Mouse (Mus musculus) intestine, postnatal 0 days (tissue): ENCODE data around the gene Pou2f2. TPM values are rescaled to one million over a fixed set of nuclear protein-coding genes. Genes with fewer than 3 reads are reported as not detected.
"Not testable (repeated sequence)": the region's sequence is repeated elsewhere in the genome, so short reads cannot be mapped to it uniquely, and the experiment has no call there.

ENCODE experiments used
- ATAC-seq: fragments of 200-750 bp; cut with Nextera tagmentation; 2 replicates; pipeline ENCODE4 v1.8.0; 2017; ENCODE audit warnings: mild to moderate bottlenecking, moderate TSS enrichment, moderate library complexity
- H3K27ac ChIP-seq: fragments of 300-500 bp; sonication (generic); 2 replicates; pipeline ENCODE4 v1.5.1; 2014; ENCODE audit warnings: mild to moderate bottlenecking, low read depth, low read length, moderate library complexity
- H3K27me3 ChIP-seq: fragments of 300-500 bp; sonication (generic); replicated peaks from 2 replicates; pipeline ENCODE4 v1.6.1; 2014; ENCODE audit warnings: low read length, mixed read lengths; ENCODE audit not compliant: control insufficient read depth, insufficient read depth
- H3K36me3 ChIP-seq: fragments of 300-500 bp; sonication (generic); 2 replicates; pipeline ENCODE4 v1.6.1; 2014; ENCODE audit warnings: mild to moderate bottlenecking, moderate library complexity; ENCODE audit not compliant: control insufficient read depth, insufficient read depth
- H3K4me1 ChIP-seq: fragments of 300-500 bp; sonication (generic); replicated peaks from 2 replicates; pipeline ENCODE4 v1.6.1; 2014; ENCODE audit warnings: antibody characterized with exemption, low read length, mixed read lengths; ENCODE audit not compliant: control insufficient read depth, insufficient read depth
- H3K4me2 ChIP-seq: fragments of 300-500 bp; sonication (generic); replicated peaks from 2 replicates; pipeline ENCODE4 v1.6.1; 2014; ENCODE audit warnings: low read depth, mild to moderate bottlenecking, moderate library complexity
- H3K4me3 ChIP-seq: fragments of 300-500 bp; sonication (generic); 2 replicates; pipeline ENCODE4 v1.5.1; 2014; ENCODE audit warnings: low read depth, low read length
- H3K9ac ChIP-seq: fragments of 300-500 bp; sonication (generic); 2 replicates; pipeline ENCODE4 v1.6.1; 2014; ENCODE audit warnings: mild to moderate bottlenecking, low read depth, low read length
- H3K9me3 ChIP-seq: fragments of 300-500 bp; sonication (generic); 2 replicates; pipeline ENCODE4 v1.6.1; 2016; ENCODE audit warnings: mixed run types; ENCODE audit not compliant: control insufficient read depth
- CTCF ChIP-seq: sonication (generic); IDR thresholded peaks from 2 replicates; pipeline ENCODE4 v1.5.1; 2016; ENCODE audit warnings: low read depth, mild to moderate bottlenecking, control low read depth, antibody characterized with exemption, moderate library complexity
- WGBS: fragments of 180-500 bp; shearing (Covaris S2); extraction: QIAGEN DNeasy Blood & Tissue Kit; methylation state at CpG from one replicate; pipeline ENCODE4 v1.1.7; 2014; 5-methylcytosine and 5-hydroxymethylcytosine counted together
- polyA plus RNA-seq: library from polyadenylated mRNA; unstranded; fragments of >200 nt; fragmentation: Nextera tagmentation; extraction: Ambion mirVana; gene quantifications from 2 replicates; pipeline ENCODE4 v1.2.1, GENCODE M21; 2015

Gene Pou2f2
- polyA plus RNA-seq, 1 experiment from 2014 or later: 0.53 TPM

DNA sequence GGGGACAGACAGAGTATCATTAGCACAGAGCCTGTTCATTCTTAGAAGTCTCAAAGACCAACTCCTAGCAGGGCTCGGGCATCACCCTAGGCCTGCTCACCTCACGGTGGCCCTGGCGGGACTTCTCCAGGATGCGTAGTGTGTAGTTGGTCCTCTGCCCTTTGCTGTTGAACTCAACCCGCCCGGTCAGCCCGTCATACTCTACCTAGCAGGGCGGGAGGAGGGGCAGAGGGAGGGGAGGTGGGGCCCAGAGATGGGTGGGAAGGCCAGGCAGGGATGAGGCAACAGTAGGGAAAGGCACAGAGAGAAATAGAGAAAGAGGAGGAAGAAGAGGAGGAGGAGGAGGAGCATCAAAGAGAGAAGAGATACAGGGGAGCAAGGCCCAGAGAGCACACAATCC is 121.1 kb downstream of the Pou2f2 start:
- Histone ChIP-seq H3K4me3 (no peak overlapping the region), H3K9ac (no peak overlapping the region), H3K4me1 (no peaks in the 10 kb centered on the region), H3K4me2 (no peak overlapping the region), H3K27me3 (no peaks in the 10 kb centered on the region), H3K27ac (no peak overlapping the region), H3K36me3 (peaks cover 5% of the 10 kb centered on the region; the same call in 1 of the 2 replicates), H3K9me3 (no peaks in the 10 kb centered on the region)
- 74% methylated on average over 8 of the region's 8 CpGs for WGBS
- no peak for ATAC-seq
- TF ChIP-seq CTCF: no peak

DNA sequence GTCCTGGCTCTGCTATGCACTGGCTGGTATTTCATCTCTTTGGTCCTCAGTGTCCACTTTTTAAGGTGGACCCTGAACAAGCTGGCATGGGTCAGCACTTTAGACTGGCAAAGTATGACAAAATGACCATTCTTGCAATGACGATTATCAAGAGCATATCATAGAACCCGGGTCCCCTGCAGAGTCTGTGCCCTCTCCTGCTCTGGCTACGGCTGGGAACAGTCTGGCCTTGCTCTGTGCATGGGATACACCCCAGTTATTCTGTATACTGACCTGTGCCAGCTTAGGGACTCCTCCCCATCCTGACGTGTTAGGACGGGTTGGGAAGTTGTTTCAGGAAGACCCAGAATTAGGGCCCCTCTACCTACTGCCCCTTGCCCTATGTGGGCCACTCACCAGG is 121.6 kb downstream of the Pou2f2 start:
- H3K9me3 ChIP-seq: no peaks in the 10 kb centered on the region
- ATAC-seq: no peak
- no peak overlapping the region for H3K9ac ChIP-seq
- peaks cover 4% of the 10 kb centered on the region; the same call in 1 of the 2 replicates for H3K36me3 ChIP-seq
- H3K27me3 ChIP-seq: no peaks in the 10 kb centered on the region
- 92% methylated on average over 5 of the region's 5 CpGs for WGBS
- no peaks in the 10 kb centered on the region for H3K4me1 ChIP-seq
- no peak for TF ChIP-seq CTCF
- H3K27ac ChIP-seq: no peak overlapping the region; the same call in 1 of the 2 replicates
- H3K4me3 ChIP-seq: no peak overlapping the region
- no peak overlapping the region for H3K4me2 ChIP-seq

DNA sequence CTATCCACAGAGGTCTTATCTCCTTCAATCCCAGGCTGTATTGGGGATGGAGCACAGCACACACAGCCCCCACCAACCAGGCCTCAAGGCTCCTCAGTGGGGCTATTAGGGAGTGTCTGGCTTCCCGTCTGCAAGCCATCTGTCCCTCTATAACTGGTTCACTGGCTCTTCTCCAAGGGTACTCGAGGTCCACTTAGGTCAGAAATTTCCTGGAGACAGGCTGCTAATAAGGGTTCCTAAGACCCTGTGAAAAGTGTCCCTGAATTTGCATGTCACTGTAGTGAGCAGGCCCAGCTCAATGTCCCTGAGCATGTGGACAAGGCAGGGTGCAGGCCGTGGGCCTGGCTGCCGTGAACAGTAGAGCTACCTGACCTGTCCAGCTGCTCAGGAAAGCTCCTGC is 122.6 kb downstream of the Pou2f2 start:
- no peak for ATAC-seq
- Histone ChIP-seq H3K4me1 (no peaks in the 10 kb centered on the region), H3K27me3 (no peaks in the 10 kb centered on the region), H3K4me3 (no peak overlapping the region), H3K36me3 (no peaks in the 10 kb centered on the region; the same call in 1 of the 2 replicates), H3K4me2 (no peak overlapping the region), H3K9ac (no peak overlapping the region), H3K27ac (no peak overlapping the region), H3K9me3 (no peaks in the 10 kb centered on the region)
- TF ChIP-seq CTCF: no peak
- 55% methylated on average over 4 of the region's 4 CpGs for WGBS

DNA sequence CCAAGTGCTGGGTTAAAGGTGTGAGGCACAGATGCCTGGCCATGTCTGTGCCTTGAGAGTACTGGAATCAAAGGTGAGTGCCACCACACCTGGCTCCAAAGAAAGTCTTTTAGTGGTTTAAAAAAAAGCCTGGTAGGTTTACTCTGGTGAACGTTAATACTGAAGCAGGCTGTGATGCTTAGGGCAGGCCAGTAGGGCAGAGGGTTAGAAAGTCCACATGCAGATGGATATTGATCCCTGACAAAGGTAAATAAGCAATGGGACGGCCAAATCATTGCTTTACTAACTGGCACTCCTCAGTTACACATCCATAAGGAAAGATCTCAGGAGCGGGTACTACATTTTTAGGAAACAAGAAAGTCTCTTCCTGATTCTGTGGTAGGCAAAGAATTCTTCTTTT is 126.9 kb downstream of the Pou2f2 start:
- Histone ChIP-seq H3K9ac (no peak overlapping the region), H3K9me3 (no peaks in the 10 kb centered on the region), H3K27ac (no peak overlapping the region), H3K36me3 (no peaks in the 10 kb centered on the region; the same call in 1 of the 2 replicates), H3K4me3 (no peak overlapping the region), H3K27me3 (no peaks in the 10 kb centered on the region), H3K4me1 (no peaks in the 10 kb centered on the region), H3K4me2 (no peak overlapping the region)
- ATAC-seq: no peak
- 66% methylated on average over 3 of the region's 3 CpGs for WGBS
- TF ChIP-seq CTCF: no peak

DNA sequence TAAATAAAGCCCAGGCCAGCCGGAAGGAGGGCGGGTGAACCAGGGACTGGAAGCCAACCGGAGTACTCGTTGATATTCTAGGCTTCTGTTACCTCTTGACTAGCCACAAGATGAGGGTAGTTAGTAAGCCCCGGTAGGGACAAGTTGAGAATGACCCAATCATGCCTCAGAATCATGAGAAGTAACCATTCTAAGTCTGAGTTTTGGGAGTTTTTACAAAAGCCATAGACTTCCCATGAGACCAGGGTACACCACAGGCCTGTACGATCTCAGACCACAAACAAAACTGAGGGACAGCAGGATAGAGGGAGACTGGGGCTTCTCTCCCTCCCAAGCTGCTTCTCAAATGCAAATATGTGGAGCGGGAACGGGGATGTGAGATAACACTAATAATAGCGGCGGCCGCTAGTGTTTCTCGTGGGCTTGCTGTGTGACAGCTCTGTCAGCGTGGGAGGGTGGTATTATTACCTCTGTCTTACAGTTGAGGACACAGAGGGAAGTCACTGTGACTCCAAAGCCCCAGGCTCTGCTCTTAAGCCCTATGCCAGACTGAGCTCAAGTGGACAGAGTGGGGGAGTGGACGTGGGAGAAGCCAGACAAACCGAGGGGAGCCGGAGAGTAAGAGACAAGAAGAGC is 130.1 kb downstream of the Pou2f2 start:
- H3K9me3 ChIP-seq: no peaks in the 10 kb centered on the region
- no peak overlapping the region for H3K9ac ChIP-seq
- no peaks in the 10 kb centered on the region for H3K27me3 ChIP-seq
- H3K27ac ChIP-seq: no peak overlapping the region
- WGBS: 87% methylated on average over 16 of the region's 16 CpGs
- no peak for TF ChIP-seq CTCF
- ATAC-seq: no peak
- no peak overlapping the region for H3K4me2 ChIP-seq
- peaks cover 7% of the 10 kb centered on the region; the same call in 1 of the 2 replicates for H3K36me3 ChIP-seq
- H3K4me1 ChIP-seq: no peaks in the 10 kb centered on the region
- no peak overlapping the region for H3K4me3 ChIP-seq

DNA sequence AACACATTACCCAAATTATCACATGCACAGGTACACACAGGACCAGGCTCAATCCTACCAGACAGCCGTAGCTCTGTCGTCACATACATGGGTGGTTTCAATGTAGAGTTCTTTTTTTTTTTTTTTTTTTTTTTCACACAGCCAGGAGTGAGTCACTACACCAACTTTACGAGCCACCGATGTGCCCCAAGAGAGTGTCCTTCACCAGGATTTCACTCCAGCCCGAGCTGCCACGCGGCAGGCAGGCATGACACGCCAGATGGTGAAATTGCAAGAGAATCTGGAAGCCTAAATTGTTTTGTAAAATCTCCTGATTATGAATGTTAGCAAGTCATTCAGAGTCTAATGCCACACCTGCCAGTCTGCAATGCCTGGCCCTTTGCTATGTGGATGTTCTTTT is 132.2 kb downstream of the Pou2f2 start:
- Histone ChIP-seq H3K27ac (no peak overlapping the region), H3K4me2 (no peak overlapping the region), H3K4me1 (no peaks in the 10 kb centered on the region), H3K36me3 (peaks cover 15% of the 10 kb centered on the region; the same call in 1 of the 2 replicates), H3K9ac (no peak overlapping the region), H3K27me3 (no peaks in the 10 kb centered on the region), H3K4me3 (no peak overlapping the region), H3K9me3 (no peaks in the 10 kb centered on the region)
- no peak for ATAC-seq
- TF ChIP-seq CTCF: no peak
- 75% methylated on average over 8 of the region's 8 CpGs for WGBS

DNA sequence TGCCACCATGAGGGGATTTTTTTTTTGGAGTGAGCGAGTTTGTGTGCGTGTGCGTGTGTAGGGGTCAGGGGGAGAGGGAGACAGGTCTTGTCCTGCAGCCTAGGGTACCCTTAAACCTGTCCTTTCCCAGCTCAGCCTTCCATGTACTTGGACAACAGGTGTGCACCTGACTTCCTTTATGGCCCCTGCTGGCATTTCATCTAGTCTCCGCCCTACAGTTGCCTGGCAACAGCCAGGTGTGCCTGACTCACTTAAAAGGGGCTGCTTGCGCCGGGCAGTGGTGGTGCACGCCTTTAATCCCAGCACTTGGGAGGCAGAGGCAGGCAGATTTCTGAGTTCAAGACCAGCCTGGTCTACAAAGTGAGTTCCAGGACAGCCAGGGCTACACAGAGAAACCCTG is 134.9 kb downstream of the Pou2f2 start:
- not testable (repeated sequence) for ATAC-seq

More for the DNA sequence above, 134.9 kb downstream of the Pou2f2 start:
- H3K4me2 ChIP-seq, H3K4me1 ChIP-seq, H3K4me3 ChIP-seq, H3K27ac ChIP-seq, H3K9ac ChIP-seq, H3K9me3 ChIP-seq, H3K27me3 ChIP-seq: not testable (repeated sequence)
- H3K36me3 ChIP-seq: peaks cover 15% of the 10 kb centered on the region; the same call in 1 of the 2 replicates
- WGBS: 67% methylated on average over 7 of the region's 7 CpGs
